16 mouse cellular contexts compared by ENCODE assay signal in genomic region chr11:89088754-89089153, GRCm38 (mm10). TPM values are rescaled to one million over a fixed set of nuclear protein-coding genes. Genes with fewer than 3 reads are reported as not detected.
A peak's percentile ranks its signal among the peaks of the same experiment; 100 is the strongest.
DNase-seq lines count a peak whose midpoint lies in the region; ATAC-seq and TF ChIP-seq lines count a peak whose summit lies in the region.
"Had no signal": no experiment of that assay in that cellular context is flagged by ENCODE, and none has a peak within 500 bp of the region (broad histone marks: within the 10 kb centered on the region; RNA-seq: fewer than 3 reads in every experiment).

No protein-coding gene starts in this region.

- no peak overlapping the region for H3K4me3 ChIP-seq in liver, adult 2 months (ENCODE audit: insufficient read depth, low read depth, low read length)
- H3K4me3 ChIP-seq in liver, embryonic 11.5 days (ENCODE audit: low read depth, low read length) = no peak overlapping the region
- no peak overlapping the region for H3K4me3 ChIP-seq in bone marrow, adult 2 months (replicated peaks; ENCODE audit: control insufficient read depth, low read depth, low read length)
- H3K4me3 ChIP-seq: liver, embryonic 15.5 days had no signal

- H3K9ac ChIP-seq in liver, adult 2 months (ENCODE audit: low read depth, low read length) = no peak overlapping the region
- no peak overlapping the region for H3K9ac ChIP-seq in liver, embryonic 11.5 days (ENCODE audit: low read depth, low read length)
- H3K9ac ChIP-seq: hindbrain, embryonic 14.5 days; liver, embryonic 15.5 days had no signal

- no peaks in the 10 kb centered on the region for H3K79me2 ChIP-seq in liver, adult 2 months (ENCODE audit: control insufficient read depth, insufficient read depth, low read length)

- H3K9me3 ChIP-seq in liver, embryonic 11.5 days (ENCODE audit: control insufficient read depth, low read length) = 0 out of 2 replicates have a peak, but pooled peaks cover 3% of the 10 kb centered on the region
- H3K9me3 ChIP-seq: liver, embryonic 15.5 days had no signal

- 0 out of 2 replicates have a peak, but pooled peaks have one; percentile 21 for TF ChIP-seq CTCF in liver, adult 2 months (IDR thresholded peaks at IDR 0.05; ENCODE audit: low read depth, low read length)
- TF ChIP-seq CTCF in bone marrow, adult 2 months (IDR thresholded peaks at IDR 0.05; ENCODE audit: control insufficient read depth, insufficient read depth, low read length) = peak; percentile 36; the same call in 1 of the 2 replicates

- H3K27ac ChIP-seq in liver, adult 2 months (replicated peaks; ENCODE audit: insufficient read depth, low read depth, low read length) = no peak overlapping the region
- H3K27ac ChIP-seq in liver, embryonic 11.5 days (ENCODE audit: low read depth, low read length) = no peak overlapping the region
- no peak overlapping the region for H3K27ac ChIP-seq in bone marrow, adult 2 months (ENCODE audit: control insufficient read depth, insufficient read depth, low read depth, low read length, poor library complexity)
- H3K27ac ChIP-seq: hindbrain, embryonic 14.5 days; liver, embryonic 15.5 days had no signal

- H3K27me3 ChIP-seq in liver, adult 2 months (ENCODE audit: control insufficient read depth, insufficient read depth, low read length) = no peaks in the 10 kb centered on the region
- no peaks in the 10 kb centered on the region for H3K27me3 ChIP-seq in liver, embryonic 11.5 days (replicated peaks; ENCODE audit: control insufficient read depth, insufficient read depth, low read length)
- H3K27me3 ChIP-seq: liver, embryonic 15.5 days had no signal

- no peaks in the 10 kb centered on the region for H3K4me1 ChIP-seq in liver, adult 2 months (ENCODE audit: control insufficient read depth, insufficient read depth, low read length)
- H3K4me1 ChIP-seq in liver, embryonic 11.5 days (replicated peaks; ENCODE audit: control insufficient read depth, insufficient read depth, low read length) = no peaks in the 10 kb centered on the region
- H3K4me1 ChIP-seq in bone marrow, adult 2 months (ENCODE audit: control insufficient read depth, insufficient read depth, low read length) = peaks cover 5% of the 10 kb centered on the region; the same call in 1 of the 2 replicates
- H3K4me1 ChIP-seq: liver, embryonic 15.5 days had no signal

- no peak for DNase-seq in liver, adult 2 months (ENCODE audit: extremely low read depth, low read depth, low spot score)
- DNase-seq in liver, embryonic 11.5 days (ENCODE audit: low spot score) = no peak
- peak; percentile 30 for DNase-seq in 416B (ENCODE audit: low read depth)
- DNase-seq in A20 (ENCODE audit: low read depth, low spot score) = peak; percentile 51
- no peak for DNase-seq in spleen, adult 12 weeks (ENCODE audit: low spot score)
- no peak for DNase-seq in left cerebral cortex, adult 11 months (ENCODE audit: low spot score)
- DNase-seq: adrenal gland, postnatal 25 days; cerebellum, adult 18-20 months; layer of hippocampus, postnatal 36 days had no signal

- TF ChIP-seq POLR2A in liver, adult 2 months (IDR thresholded peaks at IDR 0.05; ENCODE audit: extremely low read depth, insufficient read depth, low read length) = no peak
- TF ChIP-seq POLR2A in bone marrow, adult 2 months (IDR thresholded peaks at IDR 0.05; ENCODE audit: borderline replicate concordance, control insufficient read depth, low read depth, low read length) = no peak

- H3K36me3 ChIP-seq in liver, adult 2 months (ENCODE audit: control insufficient read depth, insufficient read depth, low read length) = no peaks in the 10 kb centered on the region
- H3K36me3 ChIP-seq in liver, embryonic 11.5 days (ENCODE audit: control insufficient read depth, insufficient read depth, low read length) = no peaks in the 10 kb centered on the region
- H3K36me3 ChIP-seq: liver, embryonic 15.5 days had no signal

- H3K4me2 ChIP-seq in liver, embryonic 11.5 days = no peak overlapping the region
- H3K4me2 ChIP-seq: hindbrain, embryonic 14.5 days; liver, embryonic 15.5 days; midbrain, embryonic 11.5 days had no signal

- WGBS in liver, adult 2 months = 91% methylated on average over 4 of the region's 4 CpGs
- WGBS in liver, embryonic 11.5 days = 83% methylated on average over 4 of the region's 4 CpGs
- 86% methylated on average over 4 of the region's 4 CpGs for WGBS in bone marrow, adult 2 months

- no peak for ATAC-seq in liver, embryonic 11.5 days (replicated peaks; ENCODE audit: low FRiP score)

RNA-seq across cellular contexts. Expression of gene Gm525, which starts 15.1 kb away (rescaled TPM):
- total RNA-seq in liver, adult 2 months (2014; rRNA removed) = not detected in 2 replicates
- polyA plus RNA-seq in liver, adult 2 months (2012; rRNA removed) = not detected in 2 replicates
- not detected in 2 replicates for polyA plus RNA-seq in liver, embryonic 11.5 days (2014; fragmentation: Nextera tagmentation; extraction: Ambion mirVana)
- not detected in 2 replicates for polyA plus RNA-seq in bone marrow, adult 2 months (2011; ENCODE audit: insufficient read depth, insufficient read length, low replicate concordance, missing spikeins)
- total RNA-seq: adrenal gland, postnatal 25 days; gastrocnemius, adult 18-20 months; layer of hippocampus, postnatal 36 days had no signal
- polyA plus RNA-seq: heart, embryonic 14.5 days; hindbrain, embryonic 14.5 days; liver, embryonic 15.5 days; midbrain, embryonic 11.5 days; neural tube, embryonic 11.5 days had no signal

RNA-seq across cellular contexts. Expression of gene Dgke, which starts 22.1 kb away (rescaled TPM):
- total RNA-seq in liver, adult 2 months (2014; rRNA removed) = 0.74 and 1.1 TPM in 2 replicates
- polyA plus RNA-seq in liver, adult 2 months (2012; rRNA removed) = 0.49 and 0.69 TPM in 2 replicates
- polyA plus RNA-seq in liver, embryonic 11.5 days (2014; fragmentation: Nextera tagmentation; extraction: Ambion mirVana) = 1.8 and 1.9 TPM in 2 replicates
- 1.9 and 2.0 TPM in 2 replicates for polyA plus RNA-seq in bone marrow, adult 2 months (2011; ENCODE audit: insufficient read depth, insufficient read length, low replicate concordance, missing spikeins)

Comparison
In these comparisons a context has a peak if more than half of its experiments do, and no peak if none do; other contexts are left out.
1. DNase-seq: peak in 416B (single experiment) and A20 (single experiment); none in liver, adult 2 months (single experiment), liver, embryonic 11.5 days (single experiment), spleen, adult 12 weeks (single experiment) and left cerebral cortex, adult 11 months (single experiment).